ENCODE assay signal across 20 mouse cellular contexts in the genomic region with DNA sequence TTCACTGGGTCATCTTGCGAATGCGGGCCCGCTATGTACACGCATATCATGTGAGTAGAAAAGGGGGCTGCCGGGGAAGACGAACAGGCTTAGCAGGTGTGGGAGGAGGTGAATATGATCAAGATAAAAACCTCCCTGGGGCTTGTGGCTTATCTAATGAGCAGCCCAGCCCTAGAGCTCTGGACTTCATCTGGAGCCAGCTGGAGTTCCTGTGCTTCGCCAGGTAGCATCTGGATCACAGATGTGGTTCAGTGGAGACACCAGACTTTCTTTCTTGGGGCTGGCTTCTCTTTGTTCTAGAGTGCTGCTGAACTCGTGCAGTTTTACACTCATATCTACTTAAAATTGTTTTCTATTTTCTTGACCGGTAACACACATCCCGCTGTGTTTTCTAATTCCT. TPM values are rescaled to one million over a fixed set of nuclear protein-coding genes. Genes with fewer than 3 reads are reported as not detected.
DNase-seq lines count a peak whose midpoint lies in the region; ATAC-seq and TF ChIP-seq lines count a peak whose summit lies in the region.
"Had no signal": no experiment of that assay in that cellular context is flagged by ENCODE, and none has a peak within 500 bp of the region (broad histone marks: within the 10 kb centered on the region; RNA-seq: fewer than 3 reads in every experiment).

No protein-coding gene starts in this region.

- peak; percentile 6 for DNase-seq in thymus, postnatal 0 days (ENCODE audit: low spot score)
- no peak for DNase-seq in thymus, postnatal 25 days
- peak; percentile 22 for DNase-seq in embryonic facial prominence, embryonic 10.5 days (ENCODE audit: low spot score)
- peak; percentile 67 for DNase-seq in limb, embryonic 11.5 days (ENCODE audit: low spot score)
- DNase-seq in kidney, postnatal 25 days, result no peak
- DNase-seq in lung, postnatal 0 days (ENCODE audit: low spot score), result no peak
- DNase-seq: adrenal gland, adult 2 months; adrenal gland, postnatal 25 days; cerebellum, adult 18-20 months; cerebellum, postnatal 10 days; gastrocnemius, postnatal 14 days; heart, adult 2 months had no signal

- 81% methylated on average over 10 of the region's 10 CpGs for WGBS in embryonic facial prominence, embryonic 10.5 days
- WGBS in limb, embryonic 11.5 days, result 55% methylated on average over 10 of the region's 10 CpGs
- 78% methylated on average over 10 of the region's 10 CpGs for WGBS in small intestine, adult 2 months
- 88% methylated on average over 10 of the region's 10 CpGs for WGBS in lung, postnatal 0 days

- no peak for TF ChIP-seq EP300 in lung, postnatal 0 days (IDR thresholded peaks at IDR 0.05)

- no peak overlapping the region for H3K27ac ChIP-seq in embryonic facial prominence, embryonic 10.5 days (replicated peaks)
- H3K27ac ChIP-seq in limb, embryonic 11.5 days (replicated peaks; ENCODE audit: low read depth, low read length), result no peak overlapping the region
- peak overlapping the region; percentile 84 for H3K27ac ChIP-seq in small intestine, adult 2 months (ENCODE audit: insufficient read depth, low read depth, low read length)
- no peak overlapping the region for H3K27ac ChIP-seq in lung, postnatal 0 days (ENCODE audit: low read length)
- H3K27ac ChIP-seq: embryonic facial prominence, embryonic 13.5 days; forebrain, embryonic 12.5 days; heart, adult 2 months; hindbrain, embryonic 10.5 days; hindbrain, embryonic 14.5 days had no signal

- H3K36me3 ChIP-seq in embryonic facial prominence, embryonic 10.5 days (replicated peaks), result no peaks in the 10 kb centered on the region
- no peaks in the 10 kb centered on the region for H3K36me3 ChIP-seq in limb, embryonic 11.5 days (ENCODE audit: control insufficient read depth, insufficient read depth, low read length)
- no peaks in the 10 kb centered on the region for H3K36me3 ChIP-seq in small intestine, adult 2 months (ENCODE audit: control insufficient read depth, insufficient read depth, low read length)
- no peaks in the 10 kb centered on the region for H3K36me3 ChIP-seq in lung, postnatal 0 days (ENCODE audit: insufficient read depth, low read length)
- H3K36me3 ChIP-seq: embryonic facial prominence, embryonic 13.5 days; forebrain, embryonic 12.5 days; heart, embryonic 12.5 days; hindbrain, embryonic 10.5 days had no signal

- H3K4me2 ChIP-seq in limb, embryonic 11.5 days (ENCODE audit: low read depth, severe bottlenecking), result no peak overlapping the region
- H3K4me2 ChIP-seq in lung, postnatal 0 days (replicated peaks; ENCODE audit: low read depth, low read length), result no peak overlapping the region
- H3K4me2 ChIP-seq: embryonic facial prominence, embryonic 13.5 days; forebrain, embryonic 12.5 days; heart, embryonic 12.5 days; hindbrain, embryonic 14.5 days had no signal

- H3K4me1 ChIP-seq in embryonic facial prominence, embryonic 10.5 days, result no peaks in the 10 kb centered on the region; the same call in 1 of the 2 replicates
- H3K4me1 ChIP-seq in limb, embryonic 11.5 days (ENCODE audit: control insufficient read depth, insufficient read depth, low read length), result no peaks in the 10 kb centered on the region
- peaks cover 26% of the 10 kb centered on the region for H3K4me1 ChIP-seq in small intestine, adult 2 months (ENCODE audit: control insufficient read depth, insufficient read depth, insufficient read length, low read length)
- H3K4me1 ChIP-seq in lung, postnatal 0 days (ENCODE audit: insufficient read depth, low read depth, low read length), result no peaks in the 10 kb centered on the region
- H3K4me1 ChIP-seq: embryonic facial prominence, embryonic 13.5 days; forebrain, embryonic 12.5 days; hindbrain, embryonic 10.5 days had no signal

- TF ChIP-seq CTCF in small intestine, adult 2 months (IDR thresholded peaks at IDR 0.05; ENCODE audit: extremely low read depth, insufficient read length, insufficient replicate concordance, low read depth, low read length), result no peak
- no peak for TF ChIP-seq CTCF in lung, postnatal 0 days (IDR thresholded peaks at IDR 0.05)

- no peak overlapping the region for H3K9ac ChIP-seq in limb, embryonic 11.5 days (ENCODE audit: low read length)
- no peak overlapping the region for H3K9ac ChIP-seq in lung, postnatal 0 days (replicated peaks; ENCODE audit: low read depth)
- H3K9ac ChIP-seq: embryonic facial prominence, embryonic 13.5 days; forebrain, embryonic 12.5 days; heart, embryonic 12.5 days; hindbrain, embryonic 14.5 days had no signal

- ATAC-seq in limb, embryonic 11.5 days (ENCODE audit: insufficient number of reproducible peaks, low FRiP score, low TSS enrichment, low read depth), result peak; percentile 67; the same call in 1 of the 2 replicates
- no peak for ATAC-seq in megakaryocyte, adult 5-6 weeks (ENCODE audit: poor library complexity, severe bottlenecking)
- ATAC-seq in lung, postnatal 0 days, result no peak
- ATAC-seq: forebrain, embryonic 16.5 days had no signal

- TF ChIP-seq POLR2A in small intestine, adult 2 months (IDR thresholded peaks at IDR 0.05; ENCODE audit: low read depth, low read length), result no peak

- no peak overlapping the region for H3K4me3 ChIP-seq in embryonic facial prominence, embryonic 10.5 days
- H3K4me3 ChIP-seq in limb, embryonic 11.5 days (ENCODE audit: low read depth, low read length), result no peak overlapping the region
- no peak overlapping the region for H3K4me3 ChIP-seq in small intestine, adult 2 months (ENCODE audit: low read depth, low read length)
- no peak overlapping the region for H3K4me3 ChIP-seq in lung, postnatal 0 days (ENCODE audit: low read depth, low read length)
- H3K4me3 ChIP-seq: embryonic facial prominence, embryonic 13.5 days; forebrain, embryonic 12.5 days; heart, adult 2 months; heart, embryonic 12.5 days; hindbrain, embryonic 10.5 days had no signal

- no peaks in the 10 kb centered on the region for H3K9me3 ChIP-seq in embryonic facial prominence, embryonic 10.5 days
- 0 out of 2 replicates have a peak, but pooled peaks cover 2% of the 10 kb centered on the region for H3K9me3 ChIP-seq in limb, embryonic 11.5 days (ENCODE audit: control insufficient read depth, low read length)
- no peaks in the 10 kb centered on the region for H3K9me3 ChIP-seq in lung, postnatal 0 days (ENCODE audit: low read length)
- H3K9me3 ChIP-seq: embryonic facial prominence, embryonic 13.5 days; forebrain, embryonic 12.5 days; heart, embryonic 12.5 days; hindbrain, embryonic 10.5 days had no signal

- H3K27me3 ChIP-seq in embryonic facial prominence, embryonic 10.5 days (replicated peaks; ENCODE audit: low read depth, poor library complexity, severe bottlenecking), result no peaks in the 10 kb centered on the region
- H3K27me3 ChIP-seq in limb, embryonic 11.5 days (ENCODE audit: control insufficient read depth, insufficient read depth, low read length), result no peaks in the 10 kb centered on the region
- H3K27me3 ChIP-seq in small intestine, adult 2 months (ENCODE audit: control insufficient read depth, insufficient read depth, low read length), result no peaks in the 10 kb centered on the region
- no peaks in the 10 kb centered on the region for H3K27me3 ChIP-seq in lung, postnatal 0 days (replicated peaks; ENCODE audit: insufficient read depth, low read length)
- H3K27me3 ChIP-seq: embryonic facial prominence, embryonic 13.5 days; forebrain, embryonic 12.5 days; heart, embryonic 12.5 days had no signal

RNA-seq across cellular contexts. Expression of a gene that starts 14.8 kb away (rescaled TPM):
- polyA plus RNA-seq in thymus, postnatal 0 days (2015; fragmentation: Nextera tagmentation; extraction: Ambion mirVana), result 9.3 and 10.1 TPM in 2 replicates
- 0.05 and 0.06 TPM in 2 replicates for polyA plus RNA-seq in embryonic facial prominence, embryonic 10.5 days (2016; fragmentation: Nextera tagmentation; extraction: Ambion mirVana)
- 0.19 TPM in 1 of 2 replicates, not detected in the other for polyA plus RNA-seq in limb, embryonic 11.5 days (2014; fragmentation: Nextera tagmentation; extraction: Ambion mirVana)
- polyA plus RNA-seq in small intestine, adult 2 months (2012; rRNA removed), result 14.6 and 59.7 TPM in 2 replicates
- not detected in 2 replicates for total RNA-seq in megakaryocyte, adult 5-6 weeks (2015)
- total RNA-seq in megakaryocyte, adult 5-6 weeks (2017), result not detected in 2 replicates
- polyA plus RNA-seq in lung, postnatal 0 days (2015; fragmentation: Nextera tagmentation; extraction: Ambion mirVana), result 106 and 118 TPM in 2 replicates

Comparison
In these comparisons a context has a peak if more than half of its experiments do, and no peak if none do; other contexts are left out.
1. DNase-seq: peak in thymus, postnatal 0 days (single experiment), embryonic facial prominence, embryonic 10.5 days (single experiment) and limb, embryonic 11.5 days (single experiment); none in thymus, postnatal 25 days (single experiment), kidney, postnatal 25 days (0 of 2) and lung, postnatal 0 days (single experiment).